Mouse (Mus musculus) G1E-ER4 (cell line): ENCODE data around the gene Zfp612. TPM values are rescaled to one million over a fixed set of nuclear protein-coding genes. Genes with fewer than 3 reads are reported as not detected.

ENCODE experiments used
- GATA1 ChIP-seq: IDR thresholded peaks from one replicate; pipeline ENCODE4 v1.8.0; 2012; ENCODE audit warnings: low read length, inconsistent platforms
- polyA plus RNA-seq: library from polyadenylated mRNA; stranded (reverse); fragments of >175 nt; gene quantifications from 2 replicates; pipeline ENCODE4 v1.2.3, GENCODE M21; 2012

Gene Zfp612
- not detected in 2 replicates for polyA plus RNA-seq

GRCm38 (mm10) chr8:110079282-110080221 lies at the start of gene Zfp612:
Gene Zfp612 (plus strand): TSS chr8:110079746.
- TF ChIP-seq GATA1, result no peak

GRCm38 (mm10) chr8:110034331-110034730 lies 45.2 kb upstream of the Zfp612 start:
- no peak for TF ChIP-seq GATA1

GRCm38 (mm10) chr8:110036156-110036555 lies 43.4 kb upstream of the Zfp612 start:
- TF ChIP-seq GATA1, result no peak

GRCm38 (mm10) chr8:110039216-110039615 lies 40.3 kb upstream of the Zfp612 start:
- TF ChIP-seq GATA1, result no peak

GRCm38 (mm10) chr8:110039659-110040058 lies 39.9 kb upstream of the Zfp612 start, which contains the start of gene Chst4:
Gene Chst4 (minus strand): TSS chr8:110039740.
- no peak for TF ChIP-seq GATA1

- TF ChIP-seq GATA1, result no peak
Measured at GRCm38 (mm10) chr8:110040509-110040908, 39.0 kb upstream of the Zfp612 start.

GRCm38 (mm10) chr8:110051208-110051607 lies 28.3 kb upstream of the Zfp612 start:
- no peak for TF ChIP-seq GATA1

- TF ChIP-seq GATA1, result no peak
Measured at GRCm38 (mm10) chr8:110058207-110058606, 21.3 kb upstream of the Zfp612 start.

- no peak for TF ChIP-seq GATA1
Measured at GRCm38 (mm10) chr8:110064161-110064560, 15.4 kb upstream of the Zfp612 start.

GRCm38 (mm10) chr8:110064606-110065365 lies 14.8 kb upstream of the Zfp612 start:
- no peak for TF ChIP-seq GATA1

- TF ChIP-seq GATA1, result no peak
Measured at GRCm38 (mm10) chr8:110065676-110066075, 13.9 kb upstream of the Zfp612 start.

- TF ChIP-seq GATA1, result no peak
Measured at GRCm38 (mm10) chr8:110069706-110070105, 9.8 kb upstream of the Zfp612 start.

GRCm38 (mm10) chr8:110071600-110071999 lies 7.9 kb upstream of the Zfp612 start:
- TF ChIP-seq GATA1, result no peak

- no peak for TF ChIP-seq GATA1
Measured at GRCm38 (mm10) chr8:110074496-110074895, 5.0 kb upstream of the Zfp612 start.

GRCm38 (mm10) chr8:110082416-110083105 lies 3.0 kb downstream of the Zfp612 start:
- TF ChIP-seq GATA1, result no peak

GRCm38 (mm10) chr8:110091869-110092268 lies 12.3 kb downstream of the Zfp612 start:
- no peak for TF ChIP-seq GATA1
